Mouse (Mus musculus): ENCODE data around the gene Ctps.

Ctps gene

GRCm38 (mm10) chr4:120570438-120571069 is 478 bp upstream of the Ctps start:
- no peak for DNase-seq

- no peak for DNase-seq
Measured at GRCm38 (mm10) chr4:120569025-120569424, 1.1 kb downstream of the Ctps start.

DNA sequence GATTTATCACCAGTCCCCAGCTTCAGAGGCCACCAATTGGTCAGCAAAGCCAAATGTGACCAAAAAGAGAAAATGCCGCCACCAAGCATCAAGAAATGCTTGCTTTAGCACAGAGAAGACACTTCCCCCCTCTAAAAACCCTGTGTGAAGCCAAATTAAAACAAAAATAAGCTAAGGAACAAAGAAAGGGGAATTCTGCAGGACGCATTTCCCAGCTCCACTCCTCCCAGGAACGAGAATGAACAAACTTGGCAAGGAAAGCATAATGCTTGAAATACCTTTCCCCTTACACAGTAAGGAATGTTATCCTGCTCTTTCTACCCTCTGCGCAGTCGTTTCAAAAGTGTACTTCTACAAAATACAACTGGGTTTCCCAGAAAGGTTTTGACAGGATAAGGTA is 2.1 kb downstream of the Ctps start:
- DNase-seq, result no peak

GRCm38 (mm10) chr4:120565726-120566125 is 4.3 kb downstream of the Ctps start:
- DNase-seq, result no peak

DNA sequence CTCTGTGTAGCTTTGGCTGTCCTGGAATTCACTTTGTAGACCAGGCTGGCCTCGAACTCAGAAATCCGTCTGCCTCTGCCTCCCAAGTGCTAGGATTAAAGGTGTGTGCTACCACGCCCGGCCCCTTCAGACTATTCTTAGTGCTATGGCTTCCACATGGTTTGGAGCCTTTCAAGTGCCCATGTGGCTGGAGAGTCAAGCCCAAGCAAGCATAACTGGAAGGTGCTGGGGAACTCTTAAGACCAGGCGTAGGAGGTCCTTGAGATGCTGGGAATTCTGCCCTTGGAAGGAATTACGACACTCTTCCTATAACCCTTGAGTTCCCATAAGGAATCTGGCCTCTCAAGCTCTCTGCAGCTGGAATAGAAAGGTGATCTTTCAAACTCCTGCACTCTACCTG is 13.5 kb downstream of the Ctps start:
- no peak for DNase-seq

DNA sequence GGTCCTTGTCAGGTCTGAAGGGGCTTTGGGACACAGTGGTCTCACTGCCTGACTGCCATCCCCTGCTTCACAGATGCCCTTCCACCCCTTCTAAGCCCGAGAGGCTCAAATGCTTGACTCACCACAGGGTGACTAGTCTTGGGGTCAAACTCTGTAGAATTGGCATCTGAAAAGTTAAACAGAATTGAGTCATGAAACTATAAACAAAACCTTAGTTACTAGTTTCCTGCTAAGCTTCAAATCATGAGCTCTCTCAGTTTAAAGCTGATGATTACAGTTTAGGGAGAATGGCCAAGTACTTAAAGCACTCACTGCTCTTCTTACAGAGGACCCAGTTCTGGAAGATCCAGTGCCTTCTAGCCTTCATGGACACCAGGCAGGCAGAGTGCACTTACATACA is 25.2 kb downstream of the Ctps start:
- DNase-seq, result no peak

- no peak for DNase-seq
Measured at GRCm38 (mm10) chr4:120538664-120539063, 31.4 kb downstream of the Ctps start.

GRCm38 (mm10) chr4:120531986-120532385 is 38.1 kb downstream of the Ctps start, which contains the start of gene Slfnl1:
TSS of gene Slfnl1 (plus strand) at chr4:120532231.
- no peak for DNase-seq

DNA sequence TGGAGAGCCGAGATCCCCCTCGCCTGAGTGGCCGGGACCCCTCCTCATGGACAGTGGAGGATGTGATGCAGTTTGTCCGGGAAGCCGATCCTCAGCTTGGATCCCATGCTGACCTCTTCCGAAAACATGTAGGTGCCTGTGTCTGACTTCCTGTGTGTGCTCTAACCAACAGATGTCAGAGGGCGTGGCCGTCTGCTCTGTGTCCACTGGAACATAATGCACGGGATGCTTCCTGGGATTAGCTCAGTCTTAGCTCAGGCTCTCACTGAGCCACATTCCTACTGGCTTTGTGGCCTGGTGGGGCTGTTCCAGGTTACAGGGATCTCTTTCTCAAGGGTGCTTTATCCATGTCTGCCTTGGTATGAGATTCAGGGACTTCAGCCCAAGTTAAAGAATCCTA is 41.9 kb downstream of the Ctps start:
- no peak for DNase-seq

DNA sequence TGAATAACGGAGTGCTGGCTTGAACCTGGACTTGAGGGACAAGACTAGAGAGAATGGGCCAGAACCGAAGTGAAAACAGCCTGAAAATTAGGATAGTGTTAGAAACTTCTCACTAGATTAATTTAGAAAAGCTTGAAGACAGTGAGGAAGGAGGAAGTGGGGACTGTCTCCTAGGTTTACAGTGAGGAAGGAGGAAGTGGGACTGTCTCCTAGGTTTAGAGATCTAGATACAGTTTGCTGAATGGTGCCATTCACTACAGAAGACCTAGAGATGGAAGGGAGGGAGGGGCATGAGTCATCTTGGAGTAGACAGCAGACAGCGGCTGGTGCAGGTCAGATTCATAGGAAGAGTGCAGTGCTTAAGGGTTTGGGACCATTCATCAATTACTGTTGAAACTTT is 47.0 kb downstream of the Ctps start:
- DNase-seq, result no peak

GRCm38 (mm10) chr4:120522351-120522750 is 47.7 kb downstream of the Ctps start:
- no peak for DNase-seq

GRCm38 (mm10) chr4:120521761-120522160 is 48.3 kb downstream of the Ctps start:
- no peak for DNase-seq

DNA sequence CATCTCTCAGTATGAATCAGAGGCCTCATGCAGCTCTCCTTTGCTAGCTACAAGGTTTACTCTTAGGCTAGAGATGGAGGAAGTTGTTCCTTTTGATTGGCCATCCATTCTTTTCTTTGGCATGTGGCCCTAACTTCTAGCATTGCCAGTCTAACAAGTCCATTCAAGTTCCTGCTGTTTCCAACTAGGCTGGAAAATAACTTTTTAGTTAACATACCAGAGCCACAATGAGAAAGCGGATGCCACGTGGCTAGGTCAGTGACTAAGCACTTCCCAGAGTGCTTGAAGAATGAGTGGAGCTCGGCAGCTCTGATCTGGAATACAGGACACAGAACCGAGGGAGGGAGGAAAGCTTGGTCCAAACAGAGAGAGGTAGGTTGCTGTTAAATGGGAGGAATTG is 52.7 kb downstream of the Ctps start:
- DNase-seq, result no peak

DNA sequence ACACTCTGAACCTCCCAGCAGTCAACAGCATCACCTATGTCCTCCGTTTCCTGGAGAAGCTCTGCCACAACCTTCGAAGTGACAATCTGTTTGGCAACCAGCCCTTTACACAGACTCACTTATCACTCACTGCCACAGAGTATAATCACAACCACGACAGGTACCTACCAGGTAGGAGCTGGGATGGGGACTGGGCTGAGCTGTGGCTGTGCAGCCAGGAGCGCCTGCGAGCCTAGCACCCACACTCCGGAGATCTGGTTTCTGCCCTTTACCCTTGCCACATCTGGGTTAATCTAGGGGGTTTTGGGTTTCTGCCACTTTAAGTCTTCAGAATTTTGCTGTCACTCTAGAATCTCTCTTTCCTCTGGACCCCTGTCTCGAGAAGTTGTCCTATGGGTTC is 53.2 kb downstream of the Ctps start:
- no peak for DNase-seq

- DNase-seq, result no peak
Measured at GRCm38 (mm10) chr4:120516491-120516890, 53.6 kb downstream of the Ctps start.

DNA sequence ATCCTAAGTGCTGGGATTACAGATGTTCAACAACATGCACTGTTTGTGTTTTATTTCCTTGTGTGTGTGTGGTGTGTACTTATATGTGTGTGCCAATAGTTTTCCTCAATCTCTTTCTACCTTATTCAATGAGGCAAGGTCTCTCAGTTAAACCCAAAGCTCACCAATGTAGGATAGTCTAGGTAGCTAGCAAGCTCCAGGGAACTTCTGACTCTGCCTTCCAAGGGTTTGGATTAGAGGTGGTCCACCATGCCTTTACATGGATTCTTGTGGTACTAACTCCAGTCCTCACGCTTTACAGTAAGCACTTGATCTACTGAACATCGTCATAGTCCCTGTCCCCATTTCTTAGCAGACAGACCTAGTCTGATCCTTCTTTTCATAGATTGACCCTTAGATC is 55.7 kb downstream of the Ctps start:
- no peak for DNase-seq

DNA sequence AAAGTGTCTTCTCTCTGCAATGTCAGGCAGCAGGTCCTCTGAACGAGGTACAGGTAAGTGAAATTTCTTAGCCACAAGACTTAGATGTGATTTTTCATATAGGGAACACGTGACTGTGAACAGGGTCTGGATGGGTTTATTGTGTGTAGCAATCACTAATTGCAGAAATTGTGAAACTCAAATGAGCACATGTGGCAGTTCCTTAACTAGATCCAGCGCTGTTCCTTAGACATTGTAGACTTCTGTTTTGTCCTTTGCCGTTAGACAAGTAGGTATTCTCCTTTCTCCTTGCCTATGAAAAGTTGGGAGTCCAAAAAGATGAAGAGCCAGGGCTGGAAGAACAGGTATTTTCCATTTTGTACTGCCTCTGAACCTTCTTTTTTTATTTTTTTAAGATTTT is 58.9 kb downstream of the Ctps start:
- no peak for DNase-seq

DNA sequence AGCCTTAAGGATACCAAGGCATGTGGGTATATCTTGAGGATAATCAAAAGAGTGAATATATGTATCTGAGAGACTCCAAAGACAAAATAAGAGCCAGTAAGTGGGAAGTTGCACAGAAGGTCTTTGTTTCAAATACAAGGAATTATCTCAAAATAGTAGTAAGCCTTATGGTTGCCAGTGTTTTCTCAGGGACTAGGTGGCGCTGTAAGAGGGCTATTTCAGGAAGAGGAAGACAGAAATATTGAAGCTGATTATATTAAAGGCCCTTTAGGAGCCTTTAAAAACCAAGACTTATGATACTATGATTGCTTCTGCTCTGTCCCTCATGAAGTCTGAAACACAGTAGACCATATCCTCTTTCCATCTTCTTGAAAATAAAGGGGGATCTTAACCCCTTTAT is 63.1 kb downstream of the Ctps start:
- DNase-seq, result no peak
